Mouse (Mus musculus): ENCODE data around the gene 4930507D05Rik. TPM values are rescaled to one million over a fixed set of nuclear protein-coding genes. Genes with fewer than 3 reads are reported as not detected.
"Not testable (repeated sequence)": the region's sequence is repeated elsewhere in the genome, so short reads cannot be mapped to it uniquely, and the experiment has no call there.

4930507D05Rik gene
- polyA plus RNA-seq, 1 experiment from 2014 or later, result 1.7 TPM

DNA sequence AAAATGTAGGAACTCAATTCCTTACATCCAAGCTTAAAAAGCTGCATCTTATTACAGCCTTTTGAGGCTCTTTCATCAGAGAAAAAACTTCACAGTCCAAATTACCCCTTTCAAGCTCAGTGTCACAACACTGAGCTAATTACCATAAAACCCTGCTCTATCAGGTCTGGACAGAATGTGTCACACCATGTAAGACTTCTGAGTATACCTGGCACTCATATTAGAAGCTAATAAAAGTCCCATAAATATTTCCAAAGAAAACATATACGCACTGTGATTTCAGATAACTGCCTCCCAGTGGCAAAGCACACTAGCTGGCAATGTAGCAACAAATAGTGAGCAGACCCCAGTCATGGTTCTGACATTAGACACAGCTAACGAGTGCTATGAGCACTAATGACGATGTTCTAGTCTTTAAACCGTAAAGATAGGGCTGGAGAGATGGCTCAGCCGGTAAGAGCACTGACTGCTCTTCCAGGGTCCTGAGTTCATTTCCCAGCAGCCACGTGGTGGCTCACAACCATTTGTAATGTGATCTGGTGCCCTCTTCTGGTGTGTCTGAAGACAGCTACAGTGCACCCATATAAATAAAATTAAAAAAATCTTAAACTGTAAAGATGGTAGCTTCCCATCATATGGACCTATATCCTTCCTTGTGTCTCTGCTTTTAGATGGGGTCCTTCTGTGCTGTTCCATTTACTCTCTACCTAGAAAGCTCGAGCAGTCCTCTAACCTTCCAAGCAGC lies 32.0 kb downstream of the 4930507D05Rik start:
- H3K27ac ChIP-seq (replicated peaks), result no peak overlapping the region
- H3K36me3 ChIP-seq, result peaks cover 7% of the 10 kb centered on the region; the same call in 1 of the 2 replicates
- no peaks in the 10 kb centered on the region for H3K9me3 ChIP-seq (replicated peaks)
- no peak for ATAC-seq (ENCODE audit: low FRiP score)
- H3K27me3 ChIP-seq (replicated peaks), result no peaks in the 10 kb centered on the region
- no peak overlapping the region for H3K9ac ChIP-seq (replicated peaks)
- no peak overlapping the region for H3K4me3 ChIP-seq (replicated peaks)
- 58% methylated on average over 7 of the region's 7 CpGs for WGBS
- H3K4me1 ChIP-seq, result peaks cover 19% of the 10 kb centered on the region
- H3K4me2 ChIP-seq, result no peak overlapping the region

DNA sequence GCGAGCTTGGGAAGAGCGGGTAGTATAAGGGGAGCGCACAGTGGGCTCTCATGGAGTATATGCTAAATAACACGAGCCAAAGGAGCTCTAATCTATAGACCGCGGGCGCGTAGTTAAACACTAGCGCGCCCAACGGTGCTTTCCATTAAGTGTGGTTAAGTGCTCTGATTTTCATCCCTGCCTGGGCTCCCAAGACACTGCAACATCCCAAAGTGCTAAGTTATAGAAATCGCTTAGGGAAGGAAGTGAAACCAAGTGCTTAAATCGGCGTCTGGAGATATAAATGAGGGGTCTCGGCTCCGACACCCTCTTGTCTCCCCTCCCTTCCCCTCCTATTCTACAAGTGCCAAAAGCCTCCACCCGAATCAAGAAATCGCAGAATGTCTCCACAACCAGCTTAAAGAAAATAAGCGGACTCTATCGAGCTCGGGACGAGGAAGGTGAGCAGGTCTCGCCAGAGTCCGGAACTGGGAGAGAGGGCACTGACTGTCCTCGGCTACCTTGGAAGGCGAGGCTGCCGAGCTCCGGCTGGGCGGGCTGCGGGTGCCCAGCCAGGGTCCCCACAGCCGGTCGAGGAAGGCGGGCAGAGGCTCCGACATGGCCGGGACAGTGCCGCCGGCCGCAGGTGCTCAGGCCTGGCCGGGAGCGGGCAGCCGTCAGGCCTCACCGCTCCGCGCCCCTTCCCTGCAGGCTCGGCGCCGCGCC lies 36.7 kb downstream of the 4930507D05Rik start:
- peaks cover 27% of the 10 kb centered on the region for H3K4me1 ChIP-seq
- no peaks in the 10 kb centered on the region for H3K9me3 ChIP-seq (replicated peaks)
- peak overlapping the region; percentile 77 for H3K9ac ChIP-seq (replicated peaks)
- peak overlapping the region; percentile 78 for H3K4me3 ChIP-seq (replicated peaks)
- no peaks in the 10 kb centered on the region for H3K27me3 ChIP-seq (replicated peaks)
- H3K27ac ChIP-seq (replicated peaks), result peak overlapping the region; percentile 84
- ATAC-seq (ENCODE audit: low FRiP score), result peak; percentile 81
- WGBS, result under 1% methylated on average over 39 of the region's 48 CpGs
- H3K4me2 ChIP-seq, result peak overlapping the region; percentile 80
- no peaks in the 10 kb centered on the region for H3K36me3 ChIP-seq

DNA sequence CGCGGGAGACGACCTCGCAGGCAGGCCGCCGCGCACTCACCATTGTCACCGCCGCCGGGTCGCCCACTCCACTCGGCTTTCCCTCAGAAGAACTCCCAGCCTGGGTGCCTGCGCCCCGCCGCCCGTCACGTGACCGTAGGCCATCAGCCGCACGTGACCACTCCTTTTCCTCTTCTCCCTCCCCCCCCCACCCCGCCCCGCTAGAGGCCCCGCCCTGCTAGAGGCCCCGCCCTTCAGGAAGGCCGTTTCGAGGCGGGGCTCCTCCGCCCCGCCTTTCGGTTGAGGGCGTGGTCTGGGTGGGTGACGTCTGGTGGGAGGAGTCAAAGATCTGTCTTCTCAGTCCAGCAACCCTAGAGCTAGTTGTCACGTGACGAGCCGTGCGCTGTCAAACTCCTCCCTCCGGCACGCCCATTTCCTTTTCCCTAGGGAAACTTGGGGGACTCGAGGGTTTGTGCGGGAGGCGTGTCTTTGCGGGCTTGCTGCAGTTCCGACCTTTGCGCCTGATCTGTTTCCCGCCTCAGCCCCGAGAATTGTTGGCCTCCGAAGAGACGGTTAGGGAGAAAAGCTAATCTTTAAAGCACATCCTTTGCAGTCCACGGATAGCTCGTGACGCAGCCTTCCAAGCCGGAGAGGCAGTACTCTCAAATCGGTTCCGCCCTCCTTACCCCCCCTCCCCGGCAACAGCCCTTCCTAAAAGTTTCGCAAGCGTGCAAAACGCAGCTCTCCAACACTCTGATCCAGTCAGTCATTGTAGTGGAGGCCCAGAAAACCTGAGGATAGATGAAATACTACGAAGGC lies 37.5 kb downstream of the 4930507D05Rik start, which contains the start of gene Vps26a:
Gene Vps26a, minus strand, starts transcription at position 188 of the 798 bp plus-strand sequence.
- Histone ChIP-seq H3K36me3 (no peaks in the 10 kb centered on the region), H3K9me3 (replicated peaks) (no peaks in the 10 kb centered on the region), H3K27ac (replicated peaks) (peak within 1 kb of the TSS; percentile 84), H3K4me3 (replicated peaks) (peak within 1 kb of the TSS; percentile 78), H3K4me1 (peaks cover 27% of the 10 kb centered on the region), H3K27me3 (replicated peaks) (no peaks in the 10 kb centered on the region), H3K9ac (replicated peaks) (peak within 1 kb of the TSS; percentile 77), H3K4me2 (peak within 1 kb of the TSS; percentile 80)
- ATAC-seq (ENCODE audit: low FRiP score), result peak; percentile 90
- under 1% methylated on average over 59 of the region's 59 CpGs for WGBS

DNA sequence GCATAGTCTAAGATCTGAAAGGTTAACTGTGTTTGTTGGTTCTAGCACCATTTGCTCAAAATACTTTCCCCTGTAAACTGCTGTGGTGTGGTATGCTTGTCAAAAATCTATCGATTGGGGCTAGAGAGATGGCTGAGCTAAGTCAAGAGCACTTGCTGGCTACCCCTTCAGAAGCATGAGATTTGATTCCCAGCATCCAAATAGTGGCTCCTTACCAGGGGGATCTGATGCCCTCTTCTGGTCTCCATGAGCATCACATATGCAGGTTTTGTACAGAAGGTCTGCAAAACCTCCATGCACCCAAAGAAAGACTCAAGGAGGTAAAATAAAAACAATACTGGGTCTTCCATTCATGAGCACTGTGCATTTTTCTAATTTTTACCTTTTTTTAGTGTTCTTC lies 39.0 kb downstream of the 4930507D05Rik start:
- H3K4me2 ChIP-seq, result no peak overlapping the region
- no peaks in the 10 kb centered on the region for H3K36me3 ChIP-seq
- no peak for ATAC-seq (ENCODE audit: low FRiP score)
- H3K27me3 ChIP-seq (replicated peaks), result no peaks in the 10 kb centered on the region
- H3K4me1 ChIP-seq, result peaks cover 27% of the 10 kb centered on the region
- H3K9ac ChIP-seq (replicated peaks), result no peak overlapping the region
- H3K9me3 ChIP-seq (replicated peaks), result no peaks in the 10 kb centered on the region
- H3K4me3 ChIP-seq (replicated peaks), result no peak overlapping the region
- WGBS, result 24% methylated on average over 1 of the region's 1 CpGs
- no peak overlapping the region for H3K27ac ChIP-seq (replicated peaks)

DNA sequence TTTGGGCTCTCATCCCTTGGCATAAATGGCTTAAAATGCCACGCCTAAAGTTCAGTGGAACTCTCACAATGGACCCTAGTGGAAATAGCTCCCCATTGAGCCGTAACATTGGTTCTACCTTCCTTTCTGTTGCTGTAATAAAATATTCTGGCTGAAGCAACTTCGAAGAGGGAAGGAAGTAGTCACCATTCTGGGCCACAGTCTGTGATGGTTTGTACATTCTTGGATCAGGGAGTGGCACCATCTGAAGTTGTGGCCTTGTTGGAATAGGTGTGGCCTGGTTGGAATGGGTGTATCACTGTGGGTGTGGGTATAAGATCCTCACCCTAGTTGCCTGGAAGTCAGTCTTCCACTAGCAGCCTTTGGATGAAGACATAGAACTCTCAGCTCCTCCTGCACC lies 42.4 kb downstream of the 4930507D05Rik start:
- not testable (repeated sequence) for ATAC-seq (ENCODE audit: low FRiP score); H3K36me3 ChIP-seq

DNA sequence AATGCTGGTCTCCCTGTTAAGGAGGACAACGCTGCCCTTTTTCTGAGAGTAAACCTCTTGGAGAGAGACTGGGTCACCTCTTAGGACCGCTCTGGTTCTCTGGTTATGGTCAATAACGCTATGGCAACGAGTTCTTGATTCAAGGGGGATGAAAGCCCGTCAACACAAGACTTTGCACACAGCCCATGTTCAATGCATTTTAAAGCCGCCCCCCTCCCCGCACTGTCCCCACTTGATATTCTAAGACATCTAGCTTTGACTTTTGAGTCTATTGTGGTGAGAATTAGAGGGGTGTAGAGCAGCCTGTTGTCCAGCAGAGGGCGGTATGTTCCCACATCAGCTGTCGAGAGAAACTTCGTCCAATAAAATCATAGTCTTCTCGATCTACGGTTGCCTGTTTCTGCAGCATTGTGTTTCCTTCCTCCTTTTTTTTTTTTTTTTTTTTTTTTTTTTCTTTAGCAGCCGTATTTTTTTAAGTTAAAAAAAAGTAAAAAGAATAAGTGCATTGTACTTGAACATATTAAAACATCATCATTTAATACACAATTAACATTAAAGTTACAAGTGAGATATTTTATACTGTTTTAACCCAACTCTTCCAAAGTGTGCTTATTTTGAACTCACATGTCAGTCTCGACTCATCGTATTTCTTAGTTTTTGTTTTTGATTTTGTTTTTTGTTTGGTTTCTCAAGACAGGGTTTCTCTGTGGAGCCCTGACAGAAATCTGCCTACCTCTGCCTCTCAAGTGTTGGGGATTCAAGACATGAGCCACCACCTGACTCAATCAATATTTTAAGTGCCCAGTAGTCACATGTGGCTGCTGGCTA lies 51.0 kb downstream of the 4930507D05Rik start:
- H3K27ac ChIP-seq (replicated peaks), result no peak overlapping the region
- peak; percentile 73 for ATAC-seq (ENCODE audit: low FRiP score)
- H3K4me1 ChIP-seq, result no peaks in the 10 kb centered on the region
- H3K27me3 ChIP-seq (replicated peaks), result no peaks in the 10 kb centered on the region
- WGBS, result 29% methylated on average over 15 of the region's 15 CpGs
- H3K4me2 ChIP-seq, result peak overlapping the region; percentile 45
- H3K9ac ChIP-seq (replicated peaks), result 0 out of 2 replicates have a peak overlapping the region, but pooled peaks have one; percentile 1
- H3K4me3 ChIP-seq (replicated peaks), result no peak overlapping the region
- no peaks in the 10 kb centered on the region for H3K36me3 ChIP-seq
- H3K9me3 ChIP-seq (replicated peaks), result no peaks in the 10 kb centered on the region

More for the DNA sequence above, 42.4 kb downstream of the 4930507D05Rik start:
- WGBS, result 76% methylated on average over 3 of the region's 3 CpGs
- H3K4me1 ChIP-seq; H3K27ac ChIP-seq (replicated peaks); H3K27me3 ChIP-seq (replicated peaks); H3K4me2 ChIP-seq; H3K9me3 ChIP-seq (replicated peaks); H3K9ac ChIP-seq (replicated peaks); H3K4me3 ChIP-seq (replicated peaks): not testable (repeated sequence)

Other genes with a start within 250 kb of the 4930507D05Rik start
- 16.6 and 22.8 TPM in 2 replicates for gene Tspan15, start 218.2 kb upstream of the 4930507D05Rik start, polyA plus RNA-seq (2015; fragmentation: Nextera tagmentation; extraction: Ambion mirVana)
- gene Tacr2, start 197.1 kb upstream of the 4930507D05Rik start, polyA plus RNA-seq (2015; fragmentation: Nextera tagmentation; extraction: Ambion mirVana), result 0.13 and 0.20 TPM in 2 replicates
- gene Hk1, start 69.6 kb upstream of the 4930507D05Rik start, polyA plus RNA-seq (2015; fragmentation: Nextera tagmentation; extraction: Ambion mirVana), result 134 and 146 TPM in 2 replicates
- 0.60 and 1.3 TPM in 2 replicates for gene Hkdc1, start 27.0 kb upstream of the 4930507D05Rik start, polyA plus RNA-seq (2015; fragmentation: Nextera tagmentation; extraction: Ambion mirVana)
- 19.9 and 20.9 TPM in 2 replicates for gene Supv3l1, start 249 bp downstream of the 4930507D05Rik start, polyA plus RNA-seq (2015; fragmentation: Nextera tagmentation; extraction: Ambion mirVana)
- 56.4 and 62.4 TPM in 2 replicates for gene Vps26a, start 37.3 kb downstream of the 4930507D05Rik start, polyA plus RNA-seq (2015; fragmentation: Nextera tagmentation; extraction: Ambion mirVana)
- gene Srgn, start 78.0 kb downstream of the 4930507D05Rik start, polyA plus RNA-seq (2015; fragmentation: Nextera tagmentation; extraction: Ambion mirVana), result 10.1 and 27.5 TPM in 2 replicates
- 68.7 and 75.5 TPM in 2 replicates for gene Kif1bp, start 129.0 kb downstream of the 4930507D05Rik start, polyA plus RNA-seq (2015; fragmentation: Nextera tagmentation; extraction: Ambion mirVana)
- 12.0 and 14.3 TPM in 2 replicates for gene Ddx21, start 152.8 kb downstream of the 4930507D05Rik start, polyA plus RNA-seq (2015; fragmentation: Nextera tagmentation; extraction: Ambion mirVana)
- 80.6 and 89.4 TPM in 2 replicates for gene Ddx50, start 201.7 kb downstream of the 4930507D05Rik start, polyA plus RNA-seq (2015; fragmentation: Nextera tagmentation; extraction: Ambion mirVana)

Data from neural tube, embryonic 15.5 days (tissue).